Mouse (Mus musculus): ENCODE results near the gene Tex19.2.
A peak's percentile ranks its signal among the peaks of the same experiment; 100 is the strongest.
"Not testable (repeated sequence)": the region's sequence is repeated elsewhere in the genome, so short reads cannot be mapped to it uniquely, and the experiment has no call there.

Gene Tex19.2

DNA sequence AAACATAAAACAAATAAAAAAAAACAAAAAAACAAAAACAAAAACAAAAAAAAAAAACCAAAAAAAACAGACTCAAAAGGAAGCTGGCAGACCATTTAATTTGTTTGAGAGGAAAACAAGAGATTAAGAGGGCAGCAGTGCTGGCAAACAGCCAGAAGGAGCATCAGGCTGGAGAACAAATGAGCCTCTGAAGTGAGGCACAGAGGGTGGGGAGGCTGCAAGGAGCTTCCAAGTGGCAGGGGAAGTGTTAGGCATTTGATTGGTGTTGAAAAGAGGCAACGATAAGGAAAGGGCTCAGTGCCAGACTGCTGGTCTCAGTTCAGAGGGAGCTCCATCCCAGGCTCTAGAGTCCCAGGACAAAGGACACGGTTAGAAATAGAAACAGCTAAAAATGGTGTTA lies 8.5 kb downstream of the Tex19.2 start:
- peak; percentile 70 to 77 for DNase-seq

DNA sequence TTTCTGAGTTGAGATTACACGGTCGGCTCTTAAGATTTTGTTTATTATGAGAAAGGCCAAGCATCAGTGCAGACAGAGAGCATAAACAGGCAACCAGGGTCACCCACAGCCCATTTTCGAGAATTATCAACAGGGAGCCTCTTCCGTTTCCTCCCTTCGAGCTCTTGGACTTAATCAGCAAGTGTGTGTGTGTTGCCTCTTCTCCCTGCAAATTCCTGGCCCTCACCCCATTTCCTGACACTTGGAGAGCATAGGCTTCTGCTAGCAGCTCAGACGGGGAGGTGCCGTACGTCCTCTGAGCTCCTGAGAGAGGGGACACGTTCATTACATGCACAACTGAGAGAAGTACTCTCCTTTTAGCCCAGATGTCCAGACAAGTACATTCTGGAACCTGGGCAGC lies 10.4 kb downstream of the Tex19.2 start:
- DNase-seq, result peak; percentile 24 to 29

DNA sequence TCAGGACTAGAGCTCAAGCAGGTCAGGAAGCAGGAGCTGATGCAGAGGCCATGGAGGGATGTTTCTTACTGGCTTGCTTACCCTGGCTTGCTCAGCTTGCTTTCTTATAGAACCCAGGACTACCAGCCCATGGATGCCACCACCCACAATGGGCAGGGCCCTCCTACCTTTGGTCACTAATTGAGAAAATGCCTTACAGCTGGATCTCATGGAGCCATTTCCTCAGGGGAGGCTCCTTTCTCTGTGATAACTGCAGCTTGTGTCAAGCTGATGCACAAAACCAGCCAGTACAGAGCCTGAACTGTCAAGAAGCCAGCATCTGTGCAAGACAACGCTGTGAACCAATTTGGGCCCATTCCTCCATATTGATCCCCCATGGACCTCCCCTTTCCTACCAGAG lies 11.2 kb downstream of the Tex19.2 start:
- DNase-seq, result not testable (repeated sequence)

DNA sequence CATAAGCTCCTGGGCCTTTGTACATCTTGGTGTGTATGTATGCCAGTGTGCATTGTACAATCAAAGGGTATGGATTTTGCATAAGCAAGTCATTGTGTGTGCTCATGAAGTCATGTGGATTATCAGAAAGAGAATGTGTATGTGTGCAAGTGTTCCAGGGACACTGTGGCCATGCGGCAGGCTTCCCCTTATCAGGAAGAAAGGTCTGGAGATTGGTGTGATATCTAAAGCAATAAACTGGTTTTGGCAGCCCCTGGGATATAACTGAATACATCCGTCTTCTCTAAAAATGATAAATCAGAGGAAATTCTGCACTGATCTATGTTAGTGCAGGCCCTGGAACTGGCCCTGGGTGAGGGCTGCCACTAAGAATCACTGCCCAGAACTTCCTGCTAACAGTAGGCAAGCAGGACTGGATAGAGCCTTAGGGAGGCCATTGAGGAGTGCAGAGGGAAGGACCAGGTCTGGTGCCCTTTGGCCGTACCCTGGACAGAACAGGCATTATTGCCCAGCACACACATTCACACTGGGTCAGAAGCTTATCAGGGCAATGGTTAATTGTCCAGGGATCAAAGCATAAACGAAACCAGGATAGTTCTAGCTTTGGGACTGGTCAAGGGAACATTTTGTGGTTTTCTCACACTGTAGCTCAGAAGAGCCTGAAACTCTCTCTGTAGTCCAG lies 17.2 kb downstream of the Tex19.2 start:
- no peak for DNase-seq

DNA sequence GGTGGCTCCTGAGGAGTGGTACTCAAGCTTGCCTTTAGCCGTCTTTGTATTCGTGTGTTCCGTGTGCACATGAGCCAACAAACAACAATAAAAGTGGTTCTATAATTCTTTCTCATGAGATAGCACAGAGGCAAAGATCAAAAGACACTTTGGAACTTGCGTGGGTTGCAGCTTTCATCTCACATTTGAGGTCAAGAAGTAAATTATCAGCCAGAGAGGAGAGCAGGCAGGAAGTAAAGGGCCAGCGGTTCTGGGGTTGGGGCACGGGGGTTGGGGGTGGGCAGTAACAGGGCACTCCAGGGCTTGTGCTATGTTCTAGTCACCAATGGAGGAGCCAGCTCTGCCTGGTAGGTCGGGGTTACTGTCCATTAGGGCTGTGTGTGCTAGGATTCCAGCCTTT lies 17.8 kb downstream of the Tex19.2 start:
- DNase-seq, result no peak

DNA sequence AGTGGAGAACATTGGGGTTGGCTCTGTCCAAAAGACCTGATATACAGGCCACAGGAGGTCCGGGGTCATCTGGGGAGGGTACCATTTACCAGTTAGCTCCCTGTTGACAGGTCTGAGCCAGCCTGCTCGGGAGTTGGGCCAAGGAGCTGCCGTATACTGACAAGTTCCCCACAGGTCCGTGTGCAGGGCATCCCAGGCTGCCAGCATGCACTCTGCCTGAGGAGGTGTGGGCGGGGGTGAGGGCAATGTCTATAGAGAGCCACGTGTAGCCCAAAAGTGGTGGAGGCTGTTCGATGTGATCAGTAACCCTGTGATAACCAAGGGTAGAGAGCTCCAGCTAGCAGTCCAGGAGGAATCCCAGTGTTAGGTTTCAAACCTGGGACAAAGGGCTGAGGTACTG lies 18.7 kb downstream of the Tex19.2 start:
- peak; percentile 10 to 18 for DNase-seq

DNA sequence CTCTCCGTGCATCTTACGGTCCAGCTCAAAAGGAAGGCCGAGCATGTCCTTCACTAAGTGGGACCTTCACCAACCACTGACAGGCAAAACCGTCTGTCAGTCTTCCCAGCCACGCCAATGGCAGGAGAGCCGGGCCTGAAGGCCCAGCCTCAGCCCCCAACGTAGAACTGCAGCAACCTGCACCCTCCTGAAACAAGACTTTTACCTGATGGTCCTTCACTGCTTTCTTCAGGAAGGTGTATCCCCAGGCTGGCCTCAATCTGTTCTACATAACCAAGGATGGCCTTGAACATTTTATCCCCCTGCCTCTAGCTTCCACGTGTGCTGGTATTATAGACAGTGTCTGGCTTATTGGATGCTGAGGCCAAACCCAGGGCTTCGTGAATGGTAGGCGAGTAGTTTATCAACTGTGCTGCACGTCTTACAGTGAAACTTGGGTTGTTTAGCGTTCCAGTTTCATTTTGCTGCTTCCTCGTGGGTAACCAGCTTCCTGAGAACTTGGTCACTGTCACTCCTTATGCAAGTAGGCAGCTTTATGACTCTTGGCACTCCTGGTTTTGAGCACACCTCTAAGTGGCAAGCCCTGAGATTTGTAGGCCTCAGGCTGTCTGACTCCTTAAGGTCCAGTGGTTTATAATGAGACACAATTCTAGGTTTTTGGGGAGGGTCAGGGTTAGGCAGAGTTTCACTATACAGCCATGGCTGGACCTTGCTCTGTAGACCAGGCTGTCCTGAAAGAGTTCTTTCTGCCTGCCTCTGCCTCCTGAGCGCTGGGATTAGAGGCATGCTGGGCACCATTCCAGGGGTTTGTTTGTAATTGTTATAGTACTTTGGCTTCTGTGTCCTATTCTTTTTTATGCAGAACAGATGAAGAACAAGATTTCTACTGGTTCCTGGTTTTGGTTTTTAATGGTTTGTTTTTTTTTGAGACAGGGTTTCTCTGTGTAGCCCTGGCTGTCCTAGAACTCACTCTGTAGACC lies 25.6 kb downstream of the Tex19.2 start:
- no peak for DNase-seq

DNA sequence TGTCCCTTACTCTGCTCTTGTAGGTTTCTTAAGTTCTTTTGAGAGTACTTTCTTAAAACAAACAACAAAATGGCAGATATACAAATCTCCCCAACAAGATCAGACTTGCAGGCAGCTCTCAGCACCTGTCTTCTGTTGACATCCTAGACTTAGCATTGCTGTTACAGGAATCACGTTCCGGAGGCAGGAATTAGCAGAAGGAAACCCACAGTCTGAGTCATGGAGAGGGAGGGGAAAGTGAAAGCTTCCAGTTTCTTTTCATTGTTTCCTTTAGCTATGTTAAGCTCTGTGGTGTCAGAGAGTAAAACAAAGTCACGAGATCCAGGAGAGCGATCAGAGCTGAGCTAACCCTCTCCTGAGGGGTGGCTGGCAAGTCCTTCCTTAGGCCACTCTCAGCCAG lies 27.5 kb downstream of the Tex19.2 start:
- DNase-seq, result no peak

DNA sequence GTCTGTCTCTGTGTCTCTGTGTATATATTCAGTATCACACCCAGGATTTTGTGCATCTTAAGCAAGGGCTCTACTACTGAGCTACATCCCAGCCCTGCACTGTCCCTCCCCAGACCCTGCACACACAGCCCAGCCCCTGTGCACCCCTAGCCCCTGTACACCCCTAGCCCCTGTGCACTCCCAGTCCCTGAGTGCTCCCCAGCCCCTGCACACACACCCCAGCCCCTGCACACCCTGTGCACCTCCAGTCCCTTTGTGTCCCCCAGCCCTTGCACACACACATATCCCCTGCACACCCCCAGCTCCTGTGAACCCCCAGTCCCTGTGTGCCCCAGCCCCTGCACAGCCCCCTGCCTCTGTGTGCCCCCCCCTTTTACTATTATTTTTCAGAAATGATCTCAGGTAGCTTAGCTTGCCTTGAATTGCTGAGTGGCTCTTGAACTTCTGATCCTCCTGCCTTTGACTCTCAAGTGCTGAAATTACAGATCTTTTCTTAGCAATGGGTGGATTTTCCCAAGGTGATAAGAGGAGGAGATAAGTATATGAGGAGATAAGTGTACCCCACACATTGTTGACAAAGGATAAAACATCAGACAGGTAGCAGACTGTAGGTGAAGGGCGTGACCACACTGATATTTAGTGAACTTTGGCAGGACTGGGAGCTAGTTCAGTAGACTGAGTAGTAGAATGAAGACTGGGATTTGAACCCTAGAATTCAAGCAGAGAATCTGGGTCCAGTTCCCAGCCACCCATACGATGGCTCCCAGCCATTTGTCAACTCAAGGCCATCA lies 28.5 kb downstream of the Tex19.2 start:
- DNase-seq, result no peak

DNA sequence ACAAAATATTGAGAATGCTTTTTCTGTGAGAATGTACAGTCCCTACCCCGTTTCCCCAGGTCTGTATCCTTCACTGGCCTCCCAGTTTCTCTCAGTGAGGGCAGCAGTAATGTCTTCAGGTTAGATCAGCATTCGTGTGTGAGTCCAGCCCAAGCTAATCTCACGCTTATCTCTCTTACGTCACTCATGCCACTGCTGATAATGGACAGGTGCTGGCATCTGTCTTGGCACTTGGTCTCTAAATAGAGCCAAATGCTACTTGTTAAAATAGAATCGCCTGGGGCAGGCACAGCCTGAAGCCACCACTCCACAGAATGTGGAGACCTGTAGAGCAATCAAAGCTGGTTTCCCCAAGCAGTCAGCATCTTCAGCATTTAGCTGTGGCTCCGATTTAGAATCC lies 29.5 kb downstream of the Tex19.2 start:
- DNase-seq, result no peak

DNA sequence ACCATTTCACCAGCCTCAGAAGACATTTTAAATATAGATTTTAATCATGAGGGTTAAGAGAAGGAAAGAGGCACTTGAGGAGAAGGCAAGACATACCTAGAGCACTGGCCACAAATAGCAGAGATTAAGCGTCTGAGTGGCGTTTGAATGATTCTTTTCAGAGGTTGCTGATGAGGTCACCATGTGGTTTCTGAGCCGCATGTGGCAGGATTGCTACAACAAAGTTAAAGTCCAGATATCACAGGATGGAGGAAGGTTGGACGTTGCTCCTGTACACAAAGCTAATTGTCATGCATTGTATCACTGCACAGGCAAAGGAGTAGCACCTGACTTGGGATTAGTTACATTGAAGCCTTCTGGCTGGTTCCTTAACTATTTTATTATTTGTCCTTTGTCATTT lies 32.2 kb downstream of the Tex19.2 start:
- DNase-seq, result no peak

DNA sequence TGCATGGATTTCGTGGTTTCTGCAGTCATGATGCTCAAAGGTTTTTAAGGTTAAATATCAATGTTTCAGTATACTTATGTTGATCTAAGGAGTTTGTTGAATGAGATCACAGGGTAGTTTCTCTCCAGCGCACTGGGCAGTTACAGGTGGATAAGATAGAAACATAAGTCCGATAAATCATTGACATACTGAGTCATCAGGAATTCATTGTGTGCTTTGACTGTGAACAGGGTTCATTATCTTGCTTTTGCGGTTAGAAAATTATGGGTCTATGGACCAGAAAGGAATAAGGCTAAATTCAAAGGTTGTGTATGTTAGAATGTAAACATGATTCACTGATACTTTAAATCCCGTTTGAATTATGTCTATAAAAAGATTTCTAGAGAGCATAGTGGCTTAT lies 33.3 kb downstream of the Tex19.2 start:
- DNase-seq, result no peak

DNA sequence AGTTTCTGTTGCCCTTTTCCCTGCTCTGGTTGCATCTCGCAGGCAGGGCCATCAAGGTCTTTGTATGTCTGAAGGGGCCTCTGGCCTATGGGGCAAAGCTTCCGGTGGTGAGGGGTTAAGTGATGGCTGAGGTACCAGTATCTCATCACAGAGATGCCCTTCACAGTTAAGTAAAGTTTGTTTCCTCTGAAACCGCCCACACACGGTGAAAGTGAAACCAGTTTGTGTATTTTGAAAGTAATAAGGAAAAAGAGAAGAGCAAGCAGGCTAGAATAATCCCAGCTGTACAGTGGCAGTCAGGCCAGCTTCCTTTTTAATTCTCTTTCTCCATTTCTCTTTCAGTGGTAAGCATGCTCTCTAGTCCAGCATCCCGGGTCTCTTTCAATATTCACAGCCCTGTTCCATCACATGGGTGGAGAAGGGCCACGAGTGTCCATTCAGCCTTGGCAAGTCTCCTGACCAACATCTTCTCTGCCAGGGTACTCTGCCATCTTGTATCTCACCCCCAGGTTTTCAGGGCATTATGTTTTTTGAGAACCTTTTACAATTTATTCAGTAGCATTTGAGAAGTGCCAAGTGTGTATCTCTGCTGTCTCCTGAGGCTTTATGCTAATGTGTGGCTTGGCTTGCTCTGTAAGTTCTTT lies 35.5 kb downstream of the Tex19.2 start:
- DNase-seq, result peak; percentile 15 to 20

DNA sequence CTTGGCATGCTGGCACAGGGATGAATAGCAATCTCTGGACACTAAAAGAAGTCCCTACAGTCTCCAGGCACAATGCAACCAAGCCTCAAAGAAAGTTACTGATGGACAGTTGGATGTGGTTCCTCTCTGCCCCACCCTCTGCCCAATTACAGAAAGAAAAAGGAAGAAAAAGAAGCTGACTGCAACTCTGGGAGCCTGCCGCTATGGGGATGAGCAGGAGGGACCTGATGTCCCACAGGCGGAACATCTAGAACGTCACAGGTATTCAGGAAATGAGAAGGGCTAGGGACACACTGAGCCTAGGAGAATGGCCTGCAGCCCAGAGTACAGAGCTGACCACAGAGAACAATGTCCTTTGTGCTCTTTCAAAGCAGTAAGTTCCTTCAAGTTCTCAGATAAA lies 36.2 kb downstream of the Tex19.2 start:
- DNase-seq, result no peak

DNA sequence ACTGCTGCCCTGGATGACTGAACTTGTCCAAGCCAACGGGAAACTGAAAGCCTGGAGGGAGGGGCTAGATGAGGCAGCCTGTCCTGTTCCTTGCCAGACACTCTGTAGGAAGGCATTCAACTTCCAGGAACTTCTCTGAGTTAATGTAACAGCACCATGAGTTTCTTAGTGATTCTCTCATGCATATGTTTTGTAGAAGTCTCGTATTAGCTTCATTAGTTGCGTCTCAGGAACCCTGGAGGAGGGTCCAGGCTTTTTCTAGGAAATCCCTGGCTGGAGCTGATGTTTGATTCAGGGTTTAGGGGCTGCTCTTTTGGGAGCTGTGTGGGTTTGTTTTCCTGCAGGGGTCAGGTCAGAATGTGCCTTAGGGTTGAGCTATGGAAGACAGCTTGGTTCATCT lies 37.4 kb downstream of the Tex19.2 start, which contains the start of gene Sectm1a:
Sectm1a (minus strand) TSS at position 101 of the 400 bp plus-strand sequence.
- no peak for DNase-seq

DNA sequence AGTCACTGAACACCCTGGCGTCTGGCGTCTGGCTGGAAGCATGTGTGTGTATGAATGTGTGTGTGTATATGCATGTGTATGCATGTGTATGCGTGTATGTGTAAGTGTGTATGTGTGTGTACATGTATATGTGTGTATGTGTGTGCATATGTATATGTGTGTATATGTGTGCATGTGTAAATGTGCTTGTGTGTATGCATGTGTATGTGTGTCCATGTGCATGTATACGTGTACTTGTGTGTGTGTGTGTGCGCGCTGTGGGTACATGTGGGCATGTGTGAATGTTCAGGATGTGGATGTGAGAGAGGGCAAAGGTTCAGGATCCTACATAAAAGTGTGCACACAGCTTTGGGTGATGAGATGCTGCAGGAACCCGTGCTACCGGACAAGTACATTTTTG lies 38.1 kb downstream of the Tex19.2 start:
- DNase-seq, result no peak

DNA sequence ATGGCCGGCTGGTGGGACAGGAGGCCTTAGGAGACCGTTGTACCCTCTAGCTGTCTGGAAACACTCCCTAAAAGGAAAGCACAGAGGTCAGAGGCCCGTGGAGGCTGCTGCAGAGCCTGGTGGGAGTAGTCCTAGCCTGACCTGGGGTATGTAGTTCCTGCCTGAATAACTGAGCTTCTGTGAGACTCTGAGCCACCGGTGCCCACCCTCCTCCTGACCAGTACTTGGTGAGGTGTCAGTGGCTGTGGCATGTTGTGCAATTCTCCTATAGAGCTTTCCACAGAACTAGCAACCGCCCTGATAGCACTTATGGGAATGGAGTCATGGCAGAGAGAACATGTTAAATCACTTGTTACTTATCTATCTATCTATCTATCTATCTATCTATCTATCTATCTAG lies 42.8 kb downstream of the Tex19.2 start:
- no peak for DNase-seq

DNA sequence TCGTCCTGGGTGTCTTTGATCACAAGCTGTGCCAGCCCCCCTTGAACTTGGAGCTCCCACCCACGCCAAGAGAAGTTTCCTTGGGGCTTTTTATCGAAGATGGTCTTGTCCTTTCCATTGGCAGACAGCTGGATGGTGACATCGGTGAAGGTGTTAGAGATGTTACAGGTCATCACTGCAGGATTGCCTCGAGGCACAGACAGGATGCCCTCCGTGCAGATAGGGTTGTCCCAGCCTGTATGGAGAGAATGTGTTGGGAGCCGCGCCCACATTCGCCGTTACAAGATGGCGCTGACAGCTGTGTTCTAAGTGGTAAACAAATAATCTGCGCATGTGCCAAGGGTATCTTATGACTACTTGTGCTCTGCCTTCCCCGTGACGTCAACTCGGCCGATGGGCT lies 48.8 kb downstream of the Tex19.2 start:
- not testable (repeated sequence) for DNase-seq

DNA sequence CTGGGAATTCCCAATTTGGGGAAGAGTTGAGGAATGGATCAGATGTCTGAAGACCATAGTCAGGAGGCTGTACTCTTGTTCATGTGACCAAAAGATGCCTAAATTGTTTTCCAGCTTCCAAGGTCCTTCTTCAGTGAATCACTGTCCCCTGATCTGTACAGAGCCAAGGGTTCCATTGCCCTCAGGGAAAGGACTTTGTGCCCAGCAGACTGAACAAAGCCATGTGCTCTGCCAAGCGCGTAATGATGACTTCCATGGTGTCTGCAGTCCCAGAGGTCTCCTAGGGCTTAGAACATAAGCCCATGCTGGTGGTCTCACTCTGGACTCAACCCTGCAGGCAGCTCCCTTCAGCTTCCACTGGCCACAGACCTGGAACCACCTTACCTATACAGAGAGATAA lies 50.6 kb downstream of the Tex19.2 start:
- DNase-seq, result no peak
